Mouse (Mus musculus) kidney, embryonic 15.5 days (tissue): ENCODE measurements around the gene Cnga1. TPM values are rescaled to one million over a fixed set of nuclear protein-coding genes. Genes with fewer than 3 reads are reported as not detected.
"Not testable (repeated sequence)": the region's sequence is repeated elsewhere in the genome, so short reads cannot be mapped to it uniquely, and the experiment has no call there.

Source experiments
- ATAC-seq: fragments of 200-750 bp; cut with Nextera tagmentation; replicated peaks from 2 replicates; pipeline ENCODE4 v1.8.0; 2017; ENCODE audit warnings: moderate TSS enrichment; ENCODE audit not compliant: low FRiP score
- H3K27ac ChIP-seq: fragments of 300-500 bp; sonication (generic); 2 replicates; pipeline ENCODE4 v1.5.1; 2015; ENCODE audit warnings: mild to moderate bottlenecking, inconsistent platforms
- H3K27me3 ChIP-seq: fragments of 300-500 bp; sonication (generic); 2 replicates; pipeline ENCODE4 v1.6.1; 2015; ENCODE audit warnings: inconsistent platforms
- H3K36me3 ChIP-seq: fragments of 300-500 bp; sonication (generic); 2 replicates; pipeline ENCODE4 v1.6.1; 2015; ENCODE audit warnings: inconsistent platforms
- H3K4me1 ChIP-seq: fragments of 300-500 bp; sonication (generic); 2 replicates; pipeline ENCODE4 v1.6.1; 2015; ENCODE audit warnings: inconsistent platforms
- H3K4me2 ChIP-seq: fragments of 300-500 bp; sonication (generic); 2 replicates; pipeline ENCODE4 v1.6.1; 2015; ENCODE audit warnings: moderate library complexity, mild to moderate bottlenecking, inconsistent platforms
- H3K4me3 ChIP-seq: fragments of 300-500 bp; sonication (generic); replicated peaks from 2 replicates; pipeline ENCODE4 v1.5.1; 2015; ENCODE audit warnings: mild to moderate bottlenecking, inconsistent platforms
- H3K9ac ChIP-seq: fragments of 300-500 bp; sonication (generic); 2 replicates; pipeline ENCODE4 v1.6.1; 2015; ENCODE audit warnings: mild to moderate bottlenecking, inconsistent platforms
- H3K9me3 ChIP-seq: fragments of 300-500 bp; sonication (generic); replicated peaks from 2 replicates; pipeline ENCODE4 v1.6.1; 2016; ENCODE audit warnings: inconsistent platforms
- WGBS: fragments of 180-500 bp; shearing (Covaris S2); methylation state at CpG from one replicate; pipeline ENCODE4 v1.1.7; 2015; ENCODE audit warnings: mixed read lengths; 5-methylcytosine and 5-hydroxymethylcytosine counted together
- polyA plus RNA-seq: library from polyadenylated mRNA; unstranded; fragments of >200 nt; fragmentation: Nextera tagmentation; extraction: Ambion mirVana; gene quantifications from 2 replicates; pipeline ENCODE4 v1.2.1, GENCODE M21; 2015

Gene Cnga1
- polyA plus RNA-seq, 1 experiment from 2014 or later = not detected

GRCm38 (mm10) chr5:72579599-72579998, 64.5 kb downstream of the Cnga1 start:
- 48% methylated on average over 10 of the region's 10 CpGs for WGBS
- H3K4me2 ChIP-seq, H3K4me3 ChIP-seq, H3K27ac ChIP-seq, H3K9me3 ChIP-seq, ATAC-seq, H3K9ac ChIP-seq, H3K36me3 ChIP-seq, H3K4me1 ChIP-seq: not testable (repeated sequence)
- H3K27me3 ChIP-seq = peaks cover 43% of the 10 kb centered on the region

- no peak for ATAC-seq
These were observed 78.5 kb downstream of the Cnga1 start for GRCm38 (mm10) chr5:72565621-72566020.

GRCm38 (mm10) chr5:72563183-72563582, 80.9 kb downstream of the Cnga1 start:
- not testable (repeated sequence) for H3K4me3 ChIP-seq, H3K9ac ChIP-seq, H3K36me3 ChIP-seq, H3K4me2 ChIP-seq, H3K4me1 ChIP-seq, H3K9me3 ChIP-seq, ATAC-seq, H3K27me3 ChIP-seq, H3K27ac ChIP-seq
- 81% methylated on average over 2 of the region's 2 CpGs for WGBS

More at GRCm38 (mm10) chr5:72565621-72566020, 78.5 kb downstream of the Cnga1 start:
- Histone ChIP-seq H3K27me3 (no peaks in the 10 kb centered on the region), H3K9me3 (no peaks in the 10 kb centered on the region), H3K36me3 (no peaks in the 10 kb centered on the region), H3K9ac (no peak overlapping the region), H3K27ac (no peak overlapping the region), H3K4me2 (no peak overlapping the region), H3K4me3 (no peak overlapping the region), H3K4me1 (0 out of 2 replicates have a peak, but pooled peaks cover 2% of the 10 kb centered on the region)
- 77% methylated on average over 5 of the region's 5 CpGs for WGBS

- Histone ChIP-seq H3K27me3 (no peaks in the 10 kb centered on the region), H3K9me3 (no peaks in the 10 kb centered on the region), H3K9ac (no peak overlapping the region), H3K27ac (no peak overlapping the region), H3K36me3 (no peaks in the 10 kb centered on the region), H3K4me3 (no peak overlapping the region), H3K4me2 (no peak overlapping the region), H3K4me1 (peaks cover 11% of the 10 kb centered on the region; the same call in 1 of the 2 replicates)
- ATAC-seq = no peak
- 78% methylated on average over 3 of the region's 3 CpGs for WGBS
These were observed 83.0 kb downstream of the Cnga1 start for GRCm38 (mm10) chr5:72560976-72561628.

- ATAC-seq = peak; percentile 96
- H3K27ac ChIP-seq = peak within 1 kb of the TSS; percentile 81
- H3K27me3 ChIP-seq = no peaks in the 10 kb centered on the region
- peaks cover 9% of the 10 kb centered on the region for H3K36me3 ChIP-seq
- WGBS = under 1% methylated on average over 41 of the region's 42 CpGs
- peak within 1 kb of the TSS; percentile 89 for H3K9ac ChIP-seq
- H3K4me2 ChIP-seq = peak within 1 kb of the TSS; percentile 90
- peak within 1 kb of the TSS; percentile 80 for H3K4me3 ChIP-seq
- H3K9me3 ChIP-seq = no peaks in the 10 kb centered on the region
- H3K4me1 ChIP-seq = peaks cover 11% of the 10 kb centered on the region; the same call in 1 of the 2 replicates
These were observed 84.5 kb downstream of the Cnga1 start, which contains the start of gene Nfxl1 for GRCm38 (mm10) chr5:72559544-72560049. TSS of gene Nfxl1 (minus strand) at chr5:72559684.

- Histone ChIP-seq H3K27ac (peak overlapping the region; percentile 81), H3K9me3 (no peaks in the 10 kb centered on the region), H3K4me2 (peak overlapping the region; percentile 90), H3K4me3 (peak overlapping the region; percentile 80), H3K36me3 (peaks cover 16% of the 10 kb centered on the region), H3K9ac (peak overlapping the region; percentile 89), H3K4me1 (peaks cover 11% of the 10 kb centered on the region; the same call in 1 of the 2 replicates), H3K27me3 (no peaks in the 10 kb centered on the region)
- ATAC-seq = peak; percentile 76
- WGBS = under 1% methylated on average over 57 of the region's 57 CpGs
These were observed 85.2 kb downstream of the Cnga1 start for GRCm38 (mm10) chr5:72558716-72559526.

- Histone ChIP-seq H3K9me3 (no peaks in the 10 kb centered on the region), H3K4me3 (no peak overlapping the region), H3K9ac (no peak overlapping the region), H3K27ac (no peak overlapping the region), H3K4me1 (peaks cover 11% of the 10 kb centered on the region; the same call in 1 of the 2 replicates), H3K4me2 (no peak overlapping the region), H3K27me3 (no peaks in the 10 kb centered on the region), H3K36me3 (peaks cover 34% of the 10 kb centered on the region)
- WGBS = 74% methylated on average over 3 of the region's 3 CpGs
- ATAC-seq = no peak
These were observed 87.8 kb downstream of the Cnga1 start for GRCm38 (mm10) chr5:72556245-72556644.

Other genes starting within 250 kb of the Cnga1 start
- gene Corin, start 139.8 kb downstream of the Cnga1 start, polyA plus RNA-seq = 5.4 and 6.0 TPM in 2 replicates
- 18.4 and 18.6 TPM in 2 replicates for gene Nfxl1, start 84.6 kb downstream of the Cnga1 start, polyA plus RNA-seq
- gene Zar1, start 63.0 kb downstream of the Cnga1 start, polyA plus RNA-seq = 0.39 and 0.46 TPM in 2 replicates
- 0.23 and 0.58 TPM in 2 replicates for gene Gm5868, start 56.7 kb downstream of the Cnga1 start, polyA plus RNA-seq
- 2.8 and 3.1 TPM in 2 replicates for gene Nipal1, start 3.5 kb upstream of the Cnga1 start, polyA plus RNA-seq
- gene Txk, start 108.5 kb upstream of the Cnga1 start, polyA plus RNA-seq = 0.10 TPM in 1 of 2 replicates, not detected in the other
- gene Tec, start 224.2 kb upstream of the Cnga1 start, polyA plus RNA-seq = 8.4 and 8.6 TPM in 2 replicates